Mouse (Mus musculus) stomach, embryonic 16.5 days (tissue): Measurements from ENCODE around the gene 4921507P07Rik. TPM values are rescaled to one million over a fixed set of nuclear protein-coding genes. Genes with fewer than 3 reads are reported as not detected.
"Not testable (repeated sequence)": the region's sequence is repeated elsewhere in the genome, so short reads cannot be mapped to it uniquely, and the experiment has no call there.

Source experiments
- ATAC-seq: fragments of 200-750 bp; cut with Nextera tagmentation; 2 replicates; pipeline ENCODE4 v1.8.0; 2017; ENCODE audit warnings: moderate number of reproducible peaks, moderate TSS enrichment; ENCODE audit not compliant: insufficient read depth, low FRiP score
- H3K27ac ChIP-seq: fragments of 300-500 bp; sonication (generic); 2 replicates; pipeline ENCODE4 v1.5.1; 2014; ENCODE audit warnings: low read length
- H3K27me3 ChIP-seq: fragments of 300-500 bp; sonication (generic); 2 replicates; pipeline ENCODE4 v1.6.1; 2014; ENCODE audit warnings: low read length, control low read depth, mixed read lengths; ENCODE audit not compliant: control insufficient read depth, insufficient read depth
- H3K36me3 ChIP-seq: fragments of 300-500 bp; sonication (generic); 2 replicates; pipeline ENCODE4 v1.6.1; 2014; ENCODE audit warnings: low read length; ENCODE audit not compliant: control insufficient read depth, insufficient read depth
- H3K4me1 ChIP-seq: fragments of 300-500 bp; sonication (generic); 2 replicates; pipeline ENCODE4 v1.6.1; 2014; ENCODE audit warnings: low read length, control low read depth, mixed read lengths; ENCODE audit not compliant: control insufficient read depth, insufficient read depth
- H3K4me2 ChIP-seq: fragments of 300-500 bp; sonication (generic); 2 replicates; pipeline ENCODE4 v1.6.1; 2014; ENCODE audit warnings: low read depth, low read length, mixed read lengths
- H3K4me3 ChIP-seq: fragments of 300-500 bp; sonication (generic); replicated peaks from 2 replicates; pipeline ENCODE4 v1.5.1; 2014; ENCODE audit warnings: mild to moderate bottlenecking, low read length
- H3K9ac ChIP-seq: fragments of 300-500 bp; sonication (generic); 2 replicates; pipeline ENCODE4 v1.6.1; 2014; ENCODE audit warnings: low read length
- H3K9me3 ChIP-seq: fragments of 300-500 bp; sonication (generic); replicated peaks from 2 replicates; pipeline ENCODE4 v1.6.1; 2016; ENCODE audit warnings: low read length, control low read depth; ENCODE audit not compliant: control insufficient read depth
- WGBS: fragments of 180-500 bp; shearing (Covaris S2); extraction: QIAGEN DNeasy Blood & Tissue Kit; methylation state at CpG from one replicate; pipeline ENCODE4 v1.1.7; 2014; 5-methylcytosine and 5-hydroxymethylcytosine counted together
- polyA plus RNA-seq: library from polyadenylated mRNA; unstranded; fragments of >200 nt; fragmentation: Nextera tagmentation; extraction: Ambion mirVana; gene quantifications from 2 replicates; pipeline ENCODE4 v1.2.1, GENCODE M21; 2015

4921507P07Rik gene
- polyA plus RNA-seq, 1 experiment from 2014 or later: 0.92 TPM

GRCm38 (mm10) chr6:50566141-50566996 is 30.1 kb downstream of the 4921507P07Rik start, which contains the start of gene Cycs:
Gene Cycs (minus strand): TSS chr6:50566538.
- ATAC-seq: peak; percentile 98
- Histone ChIP-seq H3K4me3 (peak within 1 kb of the TSS; percentile 77), H3K9me3 (no peaks in the 10 kb centered on the region), H3K4me1 (peaks cover 10% of the 10 kb centered on the region), H3K4me2 (peak within 1 kb of the TSS; percentile 82), H3K9ac (peak within 1 kb of the TSS; percentile 77), H3K36me3 (0 out of 2 replicates have a peak, but pooled peaks cover 4% of the 10 kb centered on the region), H3K27ac (peak within 1 kb of the TSS; percentile 65), H3K27me3 (no peaks in the 10 kb centered on the region)
- under 1% methylated on average over 78 of the region's 78 CpGs for WGBS

DNA sequence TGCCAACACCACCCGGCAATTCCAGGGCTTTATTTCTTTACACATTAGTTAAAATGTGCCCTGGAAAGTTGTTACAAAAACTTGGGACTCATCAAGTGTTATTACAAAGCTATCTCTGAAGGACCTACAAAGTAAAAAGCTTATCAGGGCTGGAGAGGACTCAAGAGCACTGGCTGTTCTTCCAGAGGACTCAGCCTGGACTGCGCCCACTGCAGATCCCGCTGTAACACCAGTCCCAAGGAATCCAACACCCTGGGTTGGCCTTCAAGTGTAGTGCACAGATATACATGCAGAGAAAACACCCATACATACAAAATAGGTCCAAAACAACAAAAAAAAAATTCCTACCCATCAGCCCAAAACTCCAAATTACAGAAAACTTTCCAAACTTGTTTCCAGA is 32.8 kb downstream of the 4921507P07Rik start:
- no peaks in the 10 kb centered on the region for H3K27me3 ChIP-seq
- no peak overlapping the region for H3K27ac ChIP-seq
- WGBS: 97% methylated on average over 3 of the region's 3 CpGs
- peaks cover 10% of the 10 kb centered on the region for H3K4me1 ChIP-seq
- H3K36me3 ChIP-seq: 0 out of 2 replicates have a peak, but pooled peaks cover 4% of the 10 kb centered on the region
- no peaks in the 10 kb centered on the region for H3K9me3 ChIP-seq
- no peak overlapping the region for H3K9ac ChIP-seq
- H3K4me3 ChIP-seq: no peak overlapping the region
- ATAC-seq: no peak
- no peak overlapping the region for H3K4me2 ChIP-seq

DNA sequence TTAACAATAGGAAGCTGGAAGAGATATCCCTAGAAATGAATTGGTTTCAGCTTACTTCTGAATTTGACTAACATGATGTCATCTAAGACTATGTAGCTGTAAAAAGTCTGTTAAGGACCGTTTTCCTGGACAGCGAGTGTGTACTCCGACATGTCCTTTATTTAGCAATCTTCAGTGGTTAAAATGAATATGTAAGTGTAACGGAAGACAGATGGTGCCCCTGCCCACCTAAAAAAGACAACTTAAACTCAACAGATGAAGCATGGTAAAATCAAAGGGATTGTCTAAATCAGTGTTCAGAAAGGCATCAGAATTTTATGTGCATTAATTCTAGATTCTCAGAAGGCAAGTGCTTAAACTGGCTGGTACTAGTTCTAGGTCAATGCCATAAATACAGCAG is 34.0 kb downstream of the 4921507P07Rik start:
- Histone ChIP-seq H3K4me3 (no peak overlapping the region), H3K36me3 (0 out of 2 replicates have a peak, but pooled peaks cover 4% of the 10 kb centered on the region), H3K4me1 (peaks cover 10% of the 10 kb centered on the region), H3K27ac (no peak overlapping the region), H3K4me2 (no peak overlapping the region), H3K9ac (no peak overlapping the region), H3K9me3 (no peaks in the 10 kb centered on the region), H3K27me3 (no peaks in the 10 kb centered on the region)
- ATAC-seq: no peak
- 86% methylated on average over 4 of the region's 4 CpGs for WGBS

GRCm38 (mm10) chr6:50560776-50561175 is 35.7 kb downstream of the 4921507P07Rik start:
- H3K36me3 ChIP-seq: 0 out of 2 replicates have a peak, but pooled peaks cover 4% of the 10 kb centered on the region
- no peak overlapping the region for H3K4me2 ChIP-seq
- no peak overlapping the region for H3K27ac ChIP-seq
- 85% methylated on average over 1 of the region's 1 CpGs for WGBS
- no peak overlapping the region for H3K4me3 ChIP-seq
- H3K9me3 ChIP-seq: no peaks in the 10 kb centered on the region
- no peak overlapping the region for H3K9ac ChIP-seq
- H3K4me1 ChIP-seq: peaks cover 6% of the 10 kb centered on the region
- no peak for ATAC-seq
- no peaks in the 10 kb centered on the region for H3K27me3 ChIP-seq

DNA sequence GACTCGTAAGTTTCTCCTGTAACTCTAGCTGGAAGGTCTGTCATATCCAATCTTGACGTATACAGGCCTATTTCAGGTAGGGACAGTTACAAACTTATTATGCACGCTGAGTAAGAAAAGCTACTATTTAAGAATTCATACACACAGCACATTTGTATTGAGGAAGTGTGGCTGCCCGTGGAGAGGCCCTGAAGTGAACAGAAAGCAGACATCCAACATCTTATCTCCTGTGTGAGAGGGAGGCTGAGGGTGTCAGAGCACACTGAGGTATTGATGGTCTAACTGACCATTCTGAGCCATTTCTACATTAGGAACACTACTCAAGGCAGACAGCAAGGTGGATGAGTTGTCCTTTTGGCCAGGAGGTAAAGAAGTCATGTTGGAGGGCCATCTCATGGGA is 37.6 kb downstream of the 4921507P07Rik start:
- Histone ChIP-seq H3K4me1 (no peaks in the 10 kb centered on the region), H3K9me3 (no peaks in the 10 kb centered on the region)
- 77% methylated on average over 4 of the region's 4 CpGs for WGBS

GRCm38 (mm10) chr6:50557566-50557965 is 38.9 kb downstream of the 4921507P07Rik start:
- no peak overlapping the region for H3K4me3 ChIP-seq
- H3K4me2 ChIP-seq: no peak overlapping the region
- WGBS: 83% methylated on average over 6 of the region's 6 CpGs
- H3K27me3 ChIP-seq: no peaks in the 10 kb centered on the region
- no peaks in the 10 kb centered on the region for H3K36me3 ChIP-seq
- no peak overlapping the region for H3K27ac ChIP-seq
- H3K4me1 ChIP-seq: no peaks in the 10 kb centered on the region
- no peak for ATAC-seq
- H3K9me3 ChIP-seq: no peaks in the 10 kb centered on the region
- no peak overlapping the region for H3K9ac ChIP-seq

More for the DNA sequence above, 37.6 kb downstream of the 4921507P07Rik start:
- H3K4me2 ChIP-seq: no peak overlapping the region
- 0 out of 2 replicates have a peak, but pooled peaks cover 4% of the 10 kb centered on the region for H3K36me3 ChIP-seq
- H3K4me3 ChIP-seq: no peak overlapping the region
- no peak overlapping the region for H3K9ac ChIP-seq
- no peaks in the 10 kb centered on the region for H3K27me3 ChIP-seq
- H3K27ac ChIP-seq: no peak overlapping the region
- no peak for ATAC-seq

GRCm38 (mm10) chr6:50554223-50554622 is 42.2 kb downstream of the 4921507P07Rik start:
- 64% methylated on average over 2 of the region's 2 CpGs for WGBS
- H3K4me3 ChIP-seq, ATAC-seq, H3K27me3 ChIP-seq, H3K9me3 ChIP-seq, H3K9ac ChIP-seq, H3K36me3 ChIP-seq, H3K4me1 ChIP-seq, H3K27ac ChIP-seq, H3K4me2 ChIP-seq: not testable (repeated sequence)

DNA sequence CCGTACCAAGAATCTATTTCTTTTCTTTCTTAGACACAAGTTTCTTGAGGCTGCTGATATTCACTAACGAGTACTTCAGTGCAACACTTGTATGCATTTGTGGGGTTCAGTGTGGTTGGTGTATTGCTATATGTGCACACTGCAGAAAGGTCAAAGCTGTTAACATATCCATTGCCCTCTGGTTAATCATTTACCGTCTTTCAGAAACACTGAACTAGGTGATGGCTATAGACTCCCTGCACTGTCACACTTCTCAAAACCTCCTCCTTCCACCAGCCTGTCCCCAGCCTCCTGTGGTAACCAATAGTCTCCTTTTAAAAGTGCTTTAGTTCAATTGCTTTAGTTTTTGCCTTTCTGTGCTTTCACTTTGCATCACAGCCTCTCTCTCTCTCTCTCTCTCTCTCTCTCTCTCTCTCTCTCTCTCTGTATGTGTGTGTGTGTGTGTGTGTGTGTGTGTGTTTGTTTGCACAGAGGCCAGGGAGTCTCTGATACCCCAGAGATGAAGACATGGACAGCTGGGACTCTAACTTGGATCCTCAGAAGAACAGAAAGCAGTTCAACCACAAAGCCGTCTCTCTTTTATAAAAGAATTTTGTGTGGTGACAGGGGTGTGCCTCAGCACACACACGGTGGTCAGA is 43.4 kb downstream of the 4921507P07Rik start:
- Histone ChIP-seq H3K4me2 (no peak overlapping the region), H3K4me1 (no peaks in the 10 kb centered on the region), H3K9me3 (no peaks in the 10 kb centered on the region), H3K27ac (no peak overlapping the region), H3K27me3 (no peaks in the 10 kb centered on the region), H3K36me3 (no peaks in the 10 kb centered on the region), H3K9ac (no peak overlapping the region), H3K4me3 (no peak overlapping the region)
- ATAC-seq: peak; percentile 80; the same call in 1 of the 2 replicates
- 56% methylated on average over 5 of the region's 5 CpGs for WGBS

- H3K4me2 ChIP-seq: no peak overlapping the region
- no peaks in the 10 kb centered on the region for H3K9me3 ChIP-seq
- H3K27ac ChIP-seq: no peak overlapping the region
- no peak overlapping the region for H3K9ac ChIP-seq
- H3K4me3 ChIP-seq: no peak overlapping the region
- H3K4me1 ChIP-seq: peaks cover 3% of the 10 kb centered on the region; the same call in 1 of the 2 replicates
- 78% methylated on average over 7 of the region's 7 CpGs for WGBS
- no peaks in the 10 kb centered on the region for H3K36me3 ChIP-seq
- no peaks in the 10 kb centered on the region for H3K27me3 ChIP-seq
- ATAC-seq: no peak
Observed at GRCm38 (mm10) chr6:50549791-50550190, 46.6 kb downstream of the 4921507P07Rik start.
